Mouse (Mus musculus) myocyte (in vitro differentiated cells): Measurements from ENCODE around the gene E2f7.

ENCODE experiments used
- E2F4 ChIP-seq: IDR thresholded peaks from one replicate; pipeline ENCODE4 v1.6.1; 2011; ENCODE audit warnings: mild to moderate bottlenecking, control low read depth, moderate library complexity; ENCODE audit not compliant: insufficient read depth
- POLR2A ChIP-seq: IDR thresholded peaks from one replicate; pipeline ENCODE4 v1.6.1; 2011; ENCODE audit warnings: low read depth, mild to moderate bottlenecking, control low read depth, moderate library complexity; ENCODE audit not compliant: insufficient read length

DNA sequence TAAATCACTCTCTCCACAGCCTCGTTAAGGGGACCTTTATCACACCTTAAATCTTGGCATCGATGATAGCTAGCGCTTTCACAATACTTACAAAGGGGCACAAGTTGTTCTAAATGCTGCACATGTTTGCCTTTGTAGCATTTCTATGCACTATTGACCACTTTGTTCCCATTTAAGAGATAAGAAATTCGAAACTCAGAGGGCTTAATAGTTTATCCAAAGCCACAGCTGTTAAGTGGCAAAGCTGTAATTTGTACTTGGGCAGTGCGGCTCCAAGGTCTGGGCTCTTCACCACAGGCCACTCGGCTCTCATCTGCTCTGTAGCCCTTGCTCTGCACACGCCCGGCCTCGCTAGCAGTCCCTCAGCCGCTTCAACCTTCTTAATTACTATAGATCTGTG, 28.4 kb upstream of the E2f7 start:
- TF ChIP-seq POLR2A (no peak), E2F4 (no peak)
